Mouse (Mus musculus) thymus, postnatal 4 days (tissue): Measurements from ENCODE around the gene Tbx18.

Experiments used
- DNase-seq: peaks from one replicate; pipeline ENCODE4 v3.0.0; 2021

Tbx18 gene

DNA sequence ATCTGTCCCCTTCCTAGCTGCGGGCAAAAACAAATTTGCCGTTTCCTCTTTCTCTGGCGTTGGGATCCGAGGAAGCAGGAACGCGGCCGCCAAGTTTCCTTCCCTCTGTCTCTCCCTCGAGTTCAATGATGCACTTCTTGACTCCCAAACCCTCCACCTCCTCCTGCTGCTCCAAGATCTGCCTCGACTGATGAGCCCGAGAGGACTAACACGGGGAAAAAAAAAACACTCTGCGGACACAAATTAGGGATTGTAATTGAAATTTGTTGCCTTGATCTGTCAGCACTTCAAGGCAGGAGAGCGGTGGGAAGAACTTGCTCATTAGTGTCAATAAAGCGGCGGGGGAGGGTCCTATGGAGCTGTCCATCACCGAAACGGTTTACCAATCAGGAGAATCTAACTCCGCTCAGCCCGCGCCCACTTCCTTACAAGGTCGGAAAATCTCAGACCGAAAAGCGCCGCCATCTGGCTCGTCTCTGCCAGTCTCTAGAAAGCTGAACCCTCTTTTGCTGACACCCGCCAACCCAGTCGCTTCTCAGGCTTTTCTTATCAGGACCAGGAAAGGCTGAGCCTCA lies at the start of gene Tbx18:
Gene Tbx18 (minus strand): TSS at position 300 of the 575 bp plus-strand sequence.
- peak; percentile 14 for DNase-seq

DNA sequence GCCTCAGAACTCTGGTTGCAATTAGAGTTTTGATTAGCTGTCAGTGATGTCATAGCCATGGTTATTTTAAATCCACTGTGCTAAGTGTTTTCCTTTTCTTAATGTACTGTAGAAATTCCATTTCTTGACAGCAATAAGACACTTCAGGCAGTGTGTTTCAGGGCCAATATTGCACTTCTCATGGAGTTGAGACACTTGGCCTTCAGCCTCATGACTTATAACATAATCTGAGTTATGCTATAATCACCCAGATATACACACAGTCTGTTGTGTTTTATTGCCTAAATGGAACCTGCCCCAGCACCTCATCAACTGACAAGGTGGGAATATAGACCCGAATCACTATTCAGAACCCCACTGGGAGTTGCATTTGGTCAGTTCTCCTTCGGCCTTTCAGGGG lies 42.9 kb upstream of the Tbx18 start:
- no peak for DNase-seq

DNA sequence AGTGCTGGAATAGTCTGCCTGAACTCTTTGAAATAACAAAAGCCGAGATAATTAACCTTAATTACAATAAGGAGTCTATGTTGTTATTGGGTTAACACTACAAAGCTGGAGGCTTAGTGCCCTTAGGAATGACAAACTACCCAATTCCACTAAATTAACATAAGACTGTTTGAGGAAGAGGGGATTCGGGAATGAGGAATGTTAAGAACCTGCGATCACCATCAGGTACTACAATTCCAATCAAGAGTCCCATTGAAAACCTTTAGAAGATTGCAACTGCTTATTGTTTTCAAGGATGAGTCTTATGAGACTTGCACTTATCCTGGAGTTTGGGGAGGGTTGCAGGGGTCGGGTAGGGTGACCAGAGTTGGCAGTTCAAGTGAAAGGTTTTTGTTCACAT lies 24.6 kb upstream of the Tbx18 start:
- no peak for DNase-seq

DNA sequence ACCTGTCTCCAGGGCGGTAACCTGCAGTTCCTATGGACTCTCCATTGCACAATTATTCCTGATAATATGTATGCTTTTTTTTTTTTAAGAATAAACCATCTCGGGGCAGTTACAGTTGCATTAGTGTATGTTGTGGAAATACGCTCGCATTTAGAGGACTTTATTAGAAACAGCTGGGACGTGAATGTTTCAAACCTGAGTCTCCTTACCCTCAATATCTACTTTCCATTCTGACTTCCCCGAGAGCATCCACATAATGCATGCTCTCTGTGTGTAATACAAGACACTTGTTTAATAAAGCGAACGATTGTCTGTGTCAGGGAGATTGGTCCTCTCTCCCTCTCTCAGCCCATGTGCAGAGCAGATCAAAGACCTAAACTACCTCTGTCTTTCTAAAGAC lies 10.5 kb upstream of the Tbx18 start:
- DNase-seq: no peak

DNA sequence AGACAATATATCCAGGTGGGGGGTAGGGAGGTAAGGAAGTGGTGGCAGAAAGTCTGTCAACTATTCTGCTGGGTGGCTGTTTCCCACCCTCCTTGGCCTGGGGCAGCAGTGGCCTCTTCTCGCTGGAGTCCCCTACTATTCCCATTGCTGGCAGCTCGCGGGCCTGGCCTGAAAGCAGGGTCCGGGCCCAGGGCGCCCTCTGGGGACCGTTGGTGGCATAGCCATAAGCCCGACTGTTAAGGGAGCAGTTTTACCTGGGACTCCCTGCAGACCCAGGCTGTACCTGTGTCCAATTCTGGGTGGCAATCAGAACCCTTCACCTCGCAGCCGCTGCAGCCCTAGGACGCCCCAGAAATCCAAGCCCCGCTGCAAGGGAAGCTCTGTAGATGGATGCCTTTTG lies 9.6 kb upstream of the Tbx18 start:
- peak; percentile 53 for DNase-seq

DNA sequence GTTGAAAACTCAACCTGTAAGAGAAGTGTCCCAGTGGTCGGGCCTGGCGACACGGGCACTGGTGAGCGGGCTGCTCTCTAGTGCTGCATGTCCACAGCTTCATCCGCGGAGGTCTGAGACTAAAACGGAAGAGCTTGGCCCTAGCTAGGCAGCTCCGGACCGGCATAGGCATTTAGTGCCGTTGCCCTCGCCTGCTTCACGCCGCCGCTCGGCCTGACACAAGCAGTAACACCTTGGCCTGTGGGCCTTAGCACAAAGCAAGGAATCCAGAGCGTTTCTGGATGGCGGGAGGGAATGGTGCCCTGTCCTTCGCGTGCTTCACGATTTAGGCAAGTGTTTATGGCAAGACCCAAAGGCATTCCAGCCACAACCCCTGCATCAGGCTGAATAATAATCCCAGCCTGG lies 9.2 kb upstream of the Tbx18 start:
- DNase-seq: no peak

DNA sequence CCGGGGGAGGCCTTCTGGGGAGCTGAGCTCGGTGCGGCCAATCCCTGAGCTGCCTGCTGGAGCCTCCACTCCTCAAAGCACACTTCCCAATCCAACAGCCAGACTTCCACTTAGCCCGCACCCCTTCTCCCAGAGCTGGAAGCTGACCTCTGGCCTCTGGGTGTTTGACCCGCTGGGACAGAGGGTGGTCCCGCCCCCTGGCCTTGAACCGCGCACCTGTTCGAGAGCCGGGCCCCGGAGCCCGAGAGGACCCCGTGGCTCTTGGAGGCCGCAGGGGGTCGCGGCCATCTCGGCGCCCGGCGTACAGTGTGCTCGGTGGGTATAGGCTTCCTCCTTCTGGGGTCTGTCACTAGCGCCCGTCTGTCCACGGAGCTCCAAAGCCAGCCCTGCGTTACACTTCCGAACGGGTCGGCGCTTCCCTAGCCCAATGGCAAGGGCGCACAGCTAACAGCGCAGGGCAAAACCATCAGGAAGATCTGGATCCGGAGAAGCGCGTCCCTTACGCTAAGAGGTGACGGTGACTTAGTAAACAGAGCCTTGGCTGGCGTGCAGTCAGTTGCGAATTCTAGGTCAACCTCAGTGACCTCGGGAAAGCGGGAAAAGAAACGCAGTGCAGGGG lies 8.6 kb upstream of the Tbx18 start:
- no peak for DNase-seq

DNA sequence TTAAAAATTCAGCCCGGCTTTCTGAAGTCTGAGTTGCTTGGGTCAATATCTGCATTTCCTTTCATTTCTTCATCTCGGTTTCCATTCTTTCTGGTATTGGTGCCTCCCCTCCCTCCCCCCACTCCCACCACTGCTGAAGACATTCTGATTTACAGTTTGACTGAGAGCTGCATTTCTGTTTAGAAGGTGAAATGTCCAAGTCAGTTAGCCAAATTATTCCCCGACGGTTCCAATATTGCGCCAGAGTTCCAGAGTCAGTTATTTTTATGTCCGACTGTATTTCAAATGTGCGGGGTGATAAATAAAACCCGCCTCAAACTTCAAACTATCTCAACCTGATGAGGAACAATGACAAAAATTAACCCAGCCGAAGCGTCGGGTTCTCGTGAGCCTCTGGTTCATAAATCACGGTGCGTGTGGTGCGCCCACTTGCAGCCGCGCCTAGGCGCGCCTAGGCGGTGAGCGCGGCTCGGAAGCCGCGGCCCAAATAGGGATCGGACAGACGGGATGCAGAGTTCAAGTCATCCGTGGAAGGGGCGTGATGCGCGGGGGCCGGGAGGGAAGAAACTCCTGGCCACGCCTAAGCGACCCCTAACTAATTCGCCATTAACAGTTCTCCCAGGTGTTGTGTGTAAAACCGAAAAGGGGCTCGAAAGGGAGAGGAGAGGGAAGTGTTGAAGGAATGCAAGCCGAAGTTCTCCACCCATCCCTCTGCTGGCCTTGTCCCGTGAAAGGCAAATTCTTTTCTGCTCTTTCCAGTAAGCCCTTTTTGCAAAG lies 7.9 kb upstream of the Tbx18 start:
- DNase-seq: no peak

DNA sequence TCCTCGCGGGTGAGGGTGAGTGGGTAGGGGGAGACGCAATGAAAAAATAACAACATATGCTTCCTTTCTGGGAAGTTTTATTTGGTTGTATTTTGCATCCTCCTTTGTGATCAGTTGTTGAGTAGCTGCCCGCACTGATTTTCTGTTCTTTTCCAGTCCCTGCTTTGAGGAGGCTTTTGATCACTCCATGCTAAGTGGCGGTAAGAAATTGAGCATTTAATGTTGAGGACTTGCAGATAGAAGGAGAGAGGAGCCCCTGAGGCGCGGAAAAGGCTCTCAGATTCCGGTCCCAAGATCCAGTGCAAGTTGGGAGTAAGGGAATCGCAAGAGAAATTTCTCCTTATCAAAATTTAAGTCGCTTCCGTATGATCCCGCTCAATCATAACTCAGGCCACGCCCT lies 7.1 kb upstream of the Tbx18 start:
- no peak for DNase-seq

DNA sequence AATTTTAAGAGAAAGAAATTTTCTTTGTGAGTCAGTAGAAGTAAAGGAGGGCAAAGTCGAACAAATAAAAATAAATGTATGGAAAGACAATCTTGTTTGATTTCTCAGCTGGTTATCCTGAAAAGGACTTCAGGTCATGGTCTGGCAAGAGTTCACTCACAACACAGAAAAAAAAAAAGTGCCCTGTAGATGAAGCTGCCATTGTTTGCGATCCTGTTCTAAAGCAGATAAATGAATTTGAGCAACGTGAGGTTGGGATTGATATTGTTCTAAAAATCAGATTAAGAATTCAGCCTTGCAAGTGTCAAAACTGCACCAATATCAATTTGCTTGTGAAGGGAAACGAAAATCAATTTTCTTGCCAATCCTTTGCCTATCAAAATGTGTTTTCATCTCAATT lies 6.2 kb upstream of the Tbx18 start:
- DNase-seq: no peak

DNA sequence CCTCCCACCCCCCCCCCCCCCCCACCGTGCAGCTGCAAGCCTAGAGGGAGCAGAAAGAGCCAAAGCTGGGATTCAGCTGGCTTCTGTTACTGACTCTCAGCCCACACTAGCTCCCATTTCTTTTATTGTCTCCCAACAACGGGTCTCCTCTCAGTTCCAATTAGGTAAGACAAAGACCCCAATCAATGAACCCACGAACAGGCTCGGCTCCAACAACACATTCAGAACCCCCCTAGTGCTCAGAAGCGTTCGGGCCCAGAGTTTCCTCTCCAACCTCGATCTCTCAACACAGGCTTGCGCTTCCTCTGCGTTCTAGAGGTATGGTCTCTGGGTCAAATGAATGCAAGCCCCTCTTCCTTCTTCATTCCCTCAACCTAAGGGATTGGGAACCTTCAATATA lies 4.0 kb upstream of the Tbx18 start:
- no peak for DNase-seq

DNA sequence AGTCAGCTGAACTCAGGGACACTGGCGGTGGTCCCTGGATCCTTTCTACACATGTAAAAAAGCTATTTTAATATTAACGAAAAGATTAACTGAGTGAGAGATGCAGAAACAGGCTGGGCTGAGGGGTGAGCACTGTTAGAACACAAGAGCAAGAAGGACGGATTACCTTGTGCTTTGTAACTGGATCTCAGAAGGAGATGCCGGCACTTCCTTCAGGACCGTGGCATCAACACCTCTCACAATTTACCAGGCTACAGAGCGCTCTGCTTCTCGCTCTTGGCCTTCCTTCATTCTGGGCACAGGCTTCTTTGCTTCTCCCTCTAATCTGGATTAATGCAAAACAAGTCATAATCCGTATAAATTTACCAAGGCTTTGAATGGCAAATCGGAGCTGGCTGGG lies 3.6 kb upstream of the Tbx18 start:
- no peak for DNase-seq

DNA sequence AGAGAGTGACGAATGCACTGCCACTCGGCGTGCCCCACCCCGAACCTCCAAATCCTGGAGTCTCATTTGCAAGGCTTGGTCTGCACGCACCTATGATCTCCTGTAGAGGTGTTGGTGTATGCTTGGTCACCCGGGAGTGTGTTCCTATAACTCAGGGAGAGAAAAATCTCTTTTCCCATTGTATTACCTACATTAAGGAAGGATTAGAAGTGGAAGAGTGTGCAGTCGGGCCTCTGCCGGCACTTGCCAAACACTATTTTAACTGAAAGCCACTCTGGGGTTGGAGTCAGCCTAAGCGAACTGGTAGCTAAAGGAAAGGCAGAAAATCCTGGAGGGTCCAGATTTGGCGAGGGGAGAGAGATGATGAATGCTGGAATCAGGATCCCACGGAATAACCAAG lies 2.7 kb upstream of the Tbx18 start:
- DNase-seq: no peak

DNA sequence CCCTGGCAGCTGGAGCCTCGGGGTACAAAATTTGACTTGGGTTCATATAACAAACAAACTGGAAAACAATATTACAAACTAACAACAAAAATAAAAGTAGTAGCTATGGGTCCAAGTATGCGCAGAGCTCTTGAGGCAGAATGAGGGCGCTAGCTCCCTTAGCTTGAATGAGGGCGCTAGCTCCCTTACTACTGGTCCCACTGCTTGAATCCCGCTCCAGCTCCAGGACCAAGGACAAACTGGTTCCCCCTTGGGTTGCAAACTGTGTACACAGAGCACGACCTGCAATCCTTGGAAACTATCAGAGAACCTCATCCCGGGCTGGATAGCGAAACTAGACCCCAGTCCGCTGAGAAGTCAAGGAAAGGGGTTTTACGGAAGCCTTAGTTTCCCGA lies 2.2 kb upstream of the Tbx18 start:
- DNase-seq: no peak

DNA sequence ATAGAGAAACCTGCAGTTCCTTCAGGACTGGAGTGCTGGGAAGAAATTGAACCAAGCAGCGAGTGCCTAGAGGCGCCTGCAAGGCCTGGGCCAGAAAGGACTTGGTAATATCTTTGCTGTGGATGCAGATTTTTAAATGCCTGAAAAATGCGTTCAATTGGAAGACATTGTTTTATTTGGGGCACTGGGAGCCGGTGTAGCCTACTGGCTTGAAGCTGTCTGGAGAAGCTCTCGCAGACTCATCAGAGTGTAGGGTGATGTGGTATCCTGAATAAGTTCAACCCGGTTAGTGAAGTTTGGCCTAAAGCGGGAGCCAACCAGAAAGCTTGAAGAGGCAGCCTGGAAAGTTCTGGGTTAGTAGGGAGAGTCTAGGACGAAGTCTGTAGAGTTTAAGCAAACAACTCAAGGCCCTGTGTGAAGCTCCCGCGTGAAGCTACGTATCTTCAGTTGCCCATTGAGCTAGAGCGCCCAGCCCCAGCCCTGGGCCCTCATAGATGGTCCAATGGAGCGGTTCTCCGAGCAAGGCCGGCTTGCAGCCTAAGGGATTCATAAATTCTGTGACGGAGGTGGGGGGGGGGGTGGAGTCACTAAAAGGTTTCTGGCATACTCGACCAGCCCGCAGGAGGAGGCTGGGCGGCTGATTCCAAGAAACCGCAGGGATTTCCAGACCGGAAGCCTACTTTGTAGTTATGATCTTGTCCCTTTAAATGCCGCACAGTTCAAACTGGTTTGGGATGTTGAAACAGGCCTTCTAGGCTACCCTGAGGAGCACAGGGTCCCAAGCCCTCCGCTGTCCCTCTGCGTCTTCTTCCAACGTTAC lies 1.6 kb upstream of the Tbx18 start:
- no peak for DNase-seq

DNA sequence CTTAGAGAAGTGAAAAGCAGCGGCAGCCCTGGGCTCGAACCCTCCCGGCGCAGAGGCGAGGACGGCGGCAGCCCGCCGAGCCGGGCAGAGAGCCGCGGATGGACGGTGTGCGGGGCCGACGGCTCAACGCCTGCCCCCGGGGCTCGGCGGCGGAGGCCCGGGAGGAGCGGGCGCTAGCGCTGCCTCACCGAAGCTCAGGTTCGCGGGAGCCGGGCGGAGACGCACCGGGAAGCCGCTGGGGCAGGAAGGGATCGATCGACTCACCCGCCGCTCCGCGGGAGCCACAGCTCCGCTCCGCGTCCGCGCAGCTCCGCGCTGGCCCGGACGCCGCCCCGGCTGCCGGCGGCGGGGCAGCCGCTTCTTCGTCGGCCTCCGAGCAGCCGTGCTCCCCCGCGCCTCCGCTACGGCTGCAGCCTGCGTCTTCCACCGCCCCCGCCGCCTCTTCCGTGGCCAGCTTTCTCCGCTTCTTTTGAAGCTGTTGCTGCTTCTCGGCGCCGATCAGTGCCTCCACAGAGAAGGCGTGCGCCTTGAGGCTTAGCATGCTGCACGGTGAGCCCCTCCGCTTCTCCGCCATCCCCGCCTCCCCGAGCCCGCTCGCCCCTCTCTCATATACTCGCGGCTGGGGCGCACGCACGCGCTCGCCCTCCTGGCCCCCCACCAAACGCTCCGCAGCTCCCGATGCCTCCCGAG lies 644 bp downstream of the Tbx18 start:
- DNase-seq: peak; percentile 17

DNA sequence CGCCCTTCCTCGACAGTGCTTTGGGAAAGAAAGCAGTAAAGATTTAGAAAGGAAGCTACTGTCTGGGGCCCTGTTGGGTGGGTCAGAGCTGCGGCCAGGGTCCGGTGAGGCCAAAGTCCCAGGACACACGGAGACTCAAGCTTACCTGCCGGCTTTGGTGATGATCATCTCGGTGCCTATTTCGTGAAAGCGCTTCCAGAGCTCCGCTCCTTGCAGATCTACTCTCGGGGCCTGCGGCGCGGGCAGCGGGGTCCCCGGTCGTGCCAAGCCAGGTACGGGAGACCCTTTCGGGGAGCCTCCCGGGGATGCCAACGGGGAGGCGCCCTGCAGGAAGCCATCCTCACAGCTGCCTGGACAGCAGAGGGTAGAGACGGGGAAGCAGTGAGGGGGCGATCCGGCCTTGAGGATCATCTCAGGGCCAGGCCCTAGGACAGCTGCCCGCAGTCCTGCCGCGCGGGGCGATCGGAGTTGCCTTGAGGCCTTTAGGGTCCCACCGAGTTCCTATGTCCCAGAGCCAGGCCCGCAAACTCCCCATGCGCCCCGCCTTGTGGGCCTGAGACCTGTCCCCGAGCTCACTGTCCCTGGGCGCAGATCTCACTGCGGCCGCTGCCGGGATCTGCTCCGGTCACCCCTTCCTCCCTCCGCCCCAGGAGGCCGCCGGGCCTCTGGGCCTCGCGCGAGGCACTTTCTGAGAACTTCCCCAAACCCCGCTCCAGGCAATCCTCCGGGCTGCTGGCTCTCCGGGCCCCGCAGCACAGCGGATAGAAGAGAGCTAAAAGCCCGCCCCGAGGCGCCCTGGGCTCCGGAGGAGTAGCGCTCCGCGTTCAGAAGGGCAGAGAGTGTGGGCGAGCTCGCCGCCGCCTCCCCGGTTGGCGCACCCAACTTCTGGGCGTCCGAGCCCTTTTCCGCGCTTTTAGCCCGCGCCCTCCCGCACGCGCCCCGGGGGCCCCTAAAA lies 1.5 kb downstream of the Tbx18 start:
- no peak for DNase-seq

DNA sequence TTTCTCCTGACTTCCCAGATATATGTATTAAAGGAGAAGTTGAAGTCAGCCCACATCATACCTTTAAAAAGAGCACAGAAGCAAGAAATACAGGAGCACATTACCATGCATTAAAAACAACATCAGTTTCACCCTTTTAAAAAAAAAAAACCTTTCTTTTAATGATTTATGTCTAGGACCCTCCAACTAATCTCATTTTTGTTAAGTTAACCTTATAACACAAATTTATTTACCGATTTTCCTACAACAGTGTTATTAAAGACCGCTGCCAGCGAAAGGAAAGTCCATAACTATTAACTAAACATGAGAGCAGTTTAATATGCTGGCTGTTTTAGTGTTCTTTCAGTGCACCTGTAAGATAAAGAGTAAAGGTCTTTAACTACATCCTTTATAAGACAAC lies 3.0 kb downstream of the Tbx18 start:
- no peak for DNase-seq

DNA sequence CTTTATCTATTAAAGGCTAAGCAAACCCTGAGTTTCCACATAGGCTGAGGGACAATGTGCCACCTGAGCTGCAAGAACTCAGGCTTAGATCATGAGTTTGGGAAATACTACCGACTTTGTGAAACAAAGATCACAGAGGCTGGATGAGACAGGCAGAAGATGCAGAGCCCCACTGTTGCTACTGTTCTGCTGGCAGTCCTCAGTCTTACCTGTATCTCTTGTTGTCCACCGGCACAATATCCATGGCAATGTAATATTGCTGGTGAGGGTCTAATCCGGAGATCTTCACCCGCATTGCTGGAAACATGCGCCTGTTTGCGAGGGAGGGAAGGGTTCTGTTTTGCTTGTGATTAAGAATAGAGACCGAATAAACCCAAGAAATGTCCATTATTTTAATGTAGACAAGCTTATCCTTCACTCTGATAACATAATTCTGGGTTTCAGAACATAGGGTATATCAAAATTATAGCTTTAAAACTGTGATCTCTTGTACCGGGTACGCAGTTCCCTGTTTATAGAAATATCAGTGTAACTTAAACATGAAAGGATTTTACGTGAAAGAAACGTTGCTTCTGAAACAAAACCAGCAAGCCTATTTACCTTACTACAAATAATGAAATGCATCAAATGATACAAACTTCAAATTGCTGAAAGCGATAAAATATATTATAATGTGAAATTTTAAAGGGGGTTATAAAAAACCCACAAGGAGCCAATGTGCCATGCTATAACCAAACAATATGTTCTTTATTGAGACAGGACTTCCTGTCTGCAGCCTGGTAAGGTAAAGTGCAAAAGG lies 3.7 kb downstream of the Tbx18 start:
- no peak for DNase-seq

DNA sequence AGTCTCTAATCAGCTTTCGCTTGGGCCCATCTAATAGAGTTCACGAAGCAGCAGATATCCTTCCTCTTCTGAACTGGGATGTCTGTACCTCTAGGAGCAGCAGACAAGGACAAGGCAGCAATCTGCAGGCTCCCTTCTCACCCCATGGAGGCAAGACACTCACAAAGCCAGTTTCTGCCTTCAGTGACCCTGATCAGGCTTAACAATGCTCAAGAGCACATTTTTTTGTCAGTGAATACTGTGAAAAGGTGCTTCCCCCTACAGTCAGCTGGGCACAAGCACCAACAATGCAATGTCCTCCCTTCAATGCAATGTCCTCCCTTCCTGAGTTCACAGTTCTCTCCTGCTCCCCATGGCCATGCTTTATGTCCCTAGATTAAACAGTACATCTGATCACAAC lies 9.3 kb downstream of the Tbx18 start:
- DNase-seq: no peak

DNA sequence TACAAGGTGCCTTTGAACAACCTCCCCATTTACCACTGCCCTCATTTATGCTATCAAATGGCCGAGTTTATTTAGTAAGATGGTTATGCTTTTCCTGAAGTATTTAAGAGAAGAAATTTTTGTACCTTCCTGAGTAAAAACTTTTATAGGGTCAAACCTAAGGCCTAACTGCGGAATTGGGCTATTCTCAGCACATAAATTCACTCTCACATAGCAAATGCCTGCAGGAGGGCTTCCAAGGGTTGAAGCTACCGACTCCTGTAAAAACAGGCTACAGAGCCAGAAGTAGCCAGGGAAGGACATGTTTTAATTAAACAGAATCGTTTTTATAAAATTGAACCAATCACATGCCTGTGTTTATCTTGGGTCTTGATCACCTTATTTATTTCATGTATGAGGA lies 20.7 kb downstream of the Tbx18 start:
- DNase-seq: no peak
